ENCODE assay signal across 25 mouse cellular contexts in genomic region chr3:33903326-33903725, GRCm38 (mm10). TPM values are rescaled to one million over a fixed set of nuclear protein-coding genes. Genes with fewer than 3 reads are reported as not detected.
DNase-seq lines count a peak whose midpoint lies in the region; ATAC-seq and TF ChIP-seq lines count a peak whose summit lies in the region.
"Had no signal": no experiment of that assay in that cellular context is flagged by ENCODE, and none has a peak within 500 bp of the region (broad histone marks: within the 10 kb centered on the region; RNA-seq: fewer than 3 reads in every experiment).

No protein-coding gene starts in this region.

- ATAC-seq in heart, embryonic 13.5 days (ENCODE audit: extremely low read depth, insufficient number of reproducible peaks, low FRiP score, low TSS enrichment), result no peak
- no peak for ATAC-seq in midbrain, embryonic 14.5 days (ENCODE audit: low FRiP score, low TSS enrichment)
- ATAC-seq in forebrain, embryonic 13.5 days, result no peak
- ATAC-seq: forebrain, postnatal 0 days; hindbrain, embryonic 16.5 days; lung, postnatal 0 days had no signal

- no peak overlapping the region for H3K4me2 ChIP-seq in heart, embryonic 13.5 days
- no peak overlapping the region for H3K4me2 ChIP-seq in midbrain, embryonic 14.5 days (ENCODE audit: low read length)
- H3K4me2 ChIP-seq in forebrain, embryonic 13.5 days, result no peak overlapping the region
- H3K4me2 ChIP-seq: limb, embryonic 15.5 days; liver, embryonic 13.5 days; neural tube, embryonic 15.5 days; stomach, embryonic 15.5 days had no signal

- DNase-seq in heart, adult 18-20 months, result no peak
- peak; percentile 7 for DNase-seq in right cerebral cortex, postnatal 14 days
- no peak for DNase-seq in right cerebral cortex, adult 18-20 months
- peak; percentile 60 for DNase-seq in midbrain, embryonic 14.5 days
- DNase-seq in cerebellum, adult 2 months, result no peak
- DNase-seq in kidney, postnatal 14 days, result no peak
- DNase-seq: adrenal gland, postnatal 10 days; cerebellum, adult 11-12 months; forebrain, postnatal 0 days; kidney, adult 2 months; liver, embryonic 13.5 days; lung, adult 18-20 months; thymus, adult 18-20 months; thymus, postnatal 25 days had no signal

- H3K27ac ChIP-seq in heart, embryonic 13.5 days (replicated peaks), result 0 out of 2 replicates have a peak overlapping the region, but pooled peaks have one; percentile 42
- no peak overlapping the region for H3K27ac ChIP-seq in midbrain, embryonic 14.5 days (replicated peaks; ENCODE audit: low read depth, low read length)
- no peak overlapping the region for H3K27ac ChIP-seq in cerebellum, adult 2 months (ENCODE audit: insufficient read depth, low read length)
- no peak overlapping the region for H3K27ac ChIP-seq in forebrain, embryonic 13.5 days
- H3K27ac ChIP-seq: left cerebral cortex, adult 2 months; limb, embryonic 15.5 days; liver, embryonic 13.5 days; macrophage; neural tube, embryonic 15.5 days; stomach, embryonic 15.5 days had no signal

- no peak overlapping the region for H3K9ac ChIP-seq in heart, embryonic 13.5 days
- no peak overlapping the region for H3K9ac ChIP-seq in midbrain, embryonic 14.5 days (replicated peaks; ENCODE audit: low read length)
- H3K9ac ChIP-seq in forebrain, embryonic 13.5 days, result no peak overlapping the region
- H3K9ac ChIP-seq: forebrain, postnatal 0 days; limb, embryonic 15.5 days; liver, embryonic 13.5 days; neural tube, embryonic 15.5 days; stomach, embryonic 15.5 days had no signal

- TF ChIP-seq CTCF in cerebellum, adult 2 months (IDR thresholded peaks at IDR 0.05; ENCODE audit: borderline replicate concordance, insufficient read depth, low read depth, low read length), result no peak

- H3K36me3 ChIP-seq in heart, embryonic 13.5 days, result no peaks in the 10 kb centered on the region
- no peaks in the 10 kb centered on the region for H3K36me3 ChIP-seq in midbrain, embryonic 14.5 days (ENCODE audit: control insufficient read depth, insufficient read depth, low read length)
- no peaks in the 10 kb centered on the region for H3K36me3 ChIP-seq in forebrain, embryonic 13.5 days (ENCODE audit: poor library complexity, severe bottlenecking)
- H3K36me3 ChIP-seq: limb, embryonic 15.5 days; liver, embryonic 13.5 days; neural tube, embryonic 15.5 days; stomach, embryonic 15.5 days had no signal

- no peak overlapping the region for H3K4me3 ChIP-seq in heart, embryonic 13.5 days
- no peak overlapping the region for H3K4me3 ChIP-seq in midbrain, embryonic 14.5 days (replicated peaks; ENCODE audit: low read depth, low read length)
- no peak overlapping the region for H3K4me3 ChIP-seq in cerebellum, adult 2 months (replicated peaks; ENCODE audit: insufficient read depth, low read depth, low read length)
- no peak overlapping the region for H3K4me3 ChIP-seq in forebrain, embryonic 13.5 days
- H3K4me3 ChIP-seq: erythroblast, embryonic 14.5 days; left cerebral cortex, adult 2 months; limb, embryonic 15.5 days; liver, embryonic 13.5 days; neural tube, embryonic 15.5 days; stomach, embryonic 15.5 days had no signal

- WGBS in heart, embryonic 13.5 days, result 74% methylated on average over 8 of the region's 8 CpGs
- 53% methylated on average over 8 of the region's 8 CpGs for WGBS in midbrain, embryonic 14.5 days
- 90% methylated on average over 8 of the region's 8 CpGs for WGBS in cerebellum, adult 2 months
- WGBS in forebrain, embryonic 13.5 days, result 70% methylated on average over 8 of the region's 8 CpGs

- H3K4me1 ChIP-seq in heart, embryonic 13.5 days, result peaks cover 24% of the 10 kb centered on the region
- H3K4me1 ChIP-seq in midbrain, embryonic 14.5 days (ENCODE audit: control insufficient read depth, insufficient read depth, low read length), result peaks cover 5% of the 10 kb centered on the region; the same call in 1 of the 2 replicates
- no peaks in the 10 kb centered on the region for H3K4me1 ChIP-seq in cerebellum, adult 2 months (ENCODE audit: control insufficient read depth, insufficient read depth, low read length)
- peaks cover 28% of the 10 kb centered on the region for H3K4me1 ChIP-seq in forebrain, embryonic 13.5 days
- H3K4me1 ChIP-seq: limb, embryonic 15.5 days; liver, embryonic 13.5 days; stomach, embryonic 15.5 days had no signal

- H3K9me3 ChIP-seq in heart, embryonic 13.5 days, result no peaks in the 10 kb centered on the region
- no peaks in the 10 kb centered on the region for H3K9me3 ChIP-seq in midbrain, embryonic 14.5 days (ENCODE audit: control insufficient read depth, low read length)
- H3K9me3 ChIP-seq in forebrain, embryonic 13.5 days (replicated peaks), result no peaks in the 10 kb centered on the region
- H3K9me3 ChIP-seq: limb, embryonic 15.5 days; liver, embryonic 13.5 days; neural tube, embryonic 15.5 days; stomach, embryonic 15.5 days had no signal

- H3K27me3 ChIP-seq in heart, embryonic 13.5 days (replicated peaks), result no peaks in the 10 kb centered on the region
- H3K27me3 ChIP-seq in midbrain, embryonic 14.5 days (ENCODE audit: control insufficient read depth, insufficient read depth, low read length), result no peaks in the 10 kb centered on the region
- H3K27me3 ChIP-seq in cerebellum, adult 2 months (ENCODE audit: control insufficient read depth, insufficient read depth, low read length), result no peaks in the 10 kb centered on the region
- H3K27me3 ChIP-seq in forebrain, embryonic 13.5 days, result peaks cover 76% of the 10 kb centered on the region
- H3K27me3 ChIP-seq: limb, embryonic 15.5 days; liver, embryonic 13.5 days; Patski; stomach, embryonic 15.5 days had no signal

- TF ChIP-seq POLR2A in cerebellum, adult 2 months (IDR thresholded peaks at IDR 0.05; ENCODE audit: borderline replicate concordance, insufficient read depth, low read length), result no peak

RNA-seq across cellular contexts. Expression of gene Ccdc39, which starts 59.2 kb away (rescaled TPM):
- polyA plus RNA-seq in heart, embryonic 13.5 days (2015; fragmentation: Nextera tagmentation; extraction: Ambion mirVana), result 1.1 and 1.4 TPM in 2 replicates
- total RNA-seq in heart, adult 18-20 months (2021), result under 1 TPM; 0.25 to 0.69 TPM
- polyA plus RNA-seq in midbrain, embryonic 14.5 days (2014; fragmentation: Nextera tagmentation; extraction: Ambion mirVana), result 16.8 and 16.9 TPM in 2 replicates
- polyA plus RNA-seq in cerebellum, adult 2 months (2012; rRNA removed), result 21.1 and 27.5 TPM in 2 replicates
- polyA plus RNA-seq in forebrain, embryonic 13.5 days (2015; fragmentation: Nextera tagmentation; extraction: Ambion mirVana), result 7.8 and 10.5 TPM in 2 replicates
- polyA plus RNA-seq: erythroblast, embryonic 14.5 days had no signal

Comparison
In these comparisons a context has a peak if more than half of its experiments do, and no peak if none do; other contexts are left out.
1. DNase-seq: peak in right cerebral cortex, postnatal 14 days (single experiment) and midbrain, embryonic 14.5 days (single experiment); none in heart, adult 18-20 months (0 of 2), right cerebral cortex, adult 18-20 months (single experiment), cerebellum, adult 2 months (0 of 2) and kidney, postnatal 14 days (single experiment).